Mouse (Mus musculus) gastrocnemius, postnatal 36 days (tissue): ENCODE measurements around the gene Gm9837. TPM values are rescaled to one million over a fixed set of nuclear protein-coding genes. Genes with fewer than 3 reads are reported as not detected.
A peak's percentile ranks its signal among the peaks of the same experiment; 100 is the strongest.

Experiments used
- DNase-seq, 2 experiments: peaks; one replicate each; pipeline ENCODE4 v3.0.0; 2022
- intact Hi-C: fragments of 180-260 bp; cut with DNase I; formaldehyde crosslinking; loops from one replicate; pipeline ENCODE4 v1.15.1; 2025
- long read RNA-seq, 2 experiments: library from polyadenylated mRNA; stranded (forward); transcript quantifications; one replicate each; pipeline ENCODE4 v2.0.0; 2021
- total RNA-seq, 2 experiments: library from RNA; stranded (reverse); gene quantifications; 2 replicates each; pipeline ENCODE4 v1.2.3; 2021

Gene Gm9837
- total RNA-seq = not detected
- long read RNA-seq, experiment 1 = 0 reads
- long read RNA-seq, experiment 2 = 0 reads

DNA sequence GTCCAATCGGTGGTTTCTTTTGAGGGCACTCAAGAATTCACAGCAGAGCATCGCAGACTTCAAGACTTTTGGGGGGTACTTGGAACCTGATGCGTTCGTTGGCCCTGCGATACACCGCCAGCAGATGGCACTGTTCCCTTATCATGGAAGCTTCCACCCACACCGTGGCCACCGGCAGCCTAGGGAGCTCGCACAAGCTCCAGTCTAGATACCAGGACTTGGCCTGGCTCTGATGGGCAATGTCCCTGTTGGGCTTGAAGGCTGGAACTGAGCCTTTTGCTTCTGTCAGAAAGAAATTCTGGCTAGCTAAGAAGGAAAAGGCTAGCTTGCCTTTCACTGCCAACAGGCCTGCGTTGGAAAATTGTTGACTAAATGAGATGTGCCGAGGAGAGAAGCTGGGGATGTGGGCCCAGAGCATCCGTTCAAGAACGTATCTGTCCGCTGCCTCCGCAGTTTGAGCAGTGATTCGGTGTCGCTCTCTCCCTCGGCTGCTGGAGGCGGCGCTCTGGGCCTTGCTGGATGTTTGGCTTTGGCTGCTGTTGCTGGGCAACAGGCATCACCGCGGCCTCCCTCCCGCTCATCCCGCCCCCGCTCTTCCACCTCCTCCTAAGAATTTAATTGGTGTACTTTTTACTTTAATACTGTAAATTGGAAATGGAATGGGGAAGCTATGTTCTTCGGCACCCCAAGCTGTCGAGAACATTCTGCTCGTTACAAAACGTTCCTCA is at the start of gene Gm9837:
Gene Gm9837 (minus strand): TSS at position 512 of the 728 bp plus-strand sequence.
- intact Hi-C loops = loop anchor here (2.0 to 10.0 kb wide), 4 partner anchors 52 to 265 kb away; partner anchors contain the start of gene Kif3a
- DNase-seq = peak; percentile 85 to 88

DNA sequence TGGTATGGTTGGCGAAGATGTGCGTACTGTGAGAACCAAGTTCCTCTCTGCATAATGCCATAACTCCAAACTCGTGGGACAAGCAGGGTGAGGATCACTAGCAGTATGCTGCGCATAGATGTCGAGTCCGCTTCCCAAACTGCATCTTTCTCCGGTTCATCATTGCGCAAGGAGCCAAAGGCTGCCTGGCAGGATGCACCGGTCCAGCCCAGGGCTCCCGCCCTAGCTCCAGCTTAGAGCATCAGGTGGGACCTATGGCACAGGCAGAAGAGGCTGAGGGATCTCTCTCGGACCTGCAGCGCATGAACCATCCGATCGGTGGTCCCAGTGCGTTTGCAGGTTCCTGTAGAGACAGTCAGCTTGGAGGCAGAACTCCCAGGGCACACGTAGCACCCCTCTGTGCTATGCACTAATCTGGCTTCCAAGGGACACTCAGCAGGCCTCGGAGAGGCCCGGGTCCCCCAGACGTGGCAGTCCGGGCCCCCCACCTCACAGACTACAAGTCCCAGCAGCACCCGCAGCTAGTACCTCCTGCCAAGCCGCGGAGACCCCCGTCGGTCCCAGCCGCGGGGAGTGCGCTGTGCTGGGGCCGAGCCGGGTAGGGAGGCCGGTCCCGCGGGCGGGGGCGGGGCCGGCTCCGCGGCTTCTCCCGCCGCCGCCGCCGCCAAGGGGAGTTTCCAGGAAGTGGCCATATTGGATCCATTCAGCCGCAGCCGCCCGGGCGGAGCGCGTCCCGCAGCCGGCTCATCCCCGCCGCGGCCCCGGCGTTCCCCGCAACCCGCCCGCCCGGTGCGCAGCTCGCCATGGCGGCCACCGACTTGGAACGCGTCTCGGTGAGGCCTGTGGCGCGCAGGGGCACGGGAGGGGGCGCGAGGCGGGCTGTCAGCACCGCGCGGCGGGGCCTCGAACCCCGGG is 49.2 kb upstream of the Gm9837 start, which contains the start of gene Sept8:
Gene Sept8 (plus strand): TSS at position 51 of the 915 bp plus-strand sequence.
- intact Hi-C loops = loop anchor here (5.0 kb wide), 1 partner anchor 47 kb away; the partner anchor contains the start of gene Gm9837
- DNase-seq = peak; percentile 46 to 64

- no peak for DNase-seq
- intact Hi-C loops = no loop called here
Observed at GRCm38 (mm10) chr11:53518759-53519158, 48.5 kb upstream of the Gm9837 start.

- no peak for DNase-seq
- intact Hi-C loops = no loop called here
Observed at GRCm38 (mm10) chr11:53516775-53517627, 46.7 kb upstream of the Gm9837 start.

DNA sequence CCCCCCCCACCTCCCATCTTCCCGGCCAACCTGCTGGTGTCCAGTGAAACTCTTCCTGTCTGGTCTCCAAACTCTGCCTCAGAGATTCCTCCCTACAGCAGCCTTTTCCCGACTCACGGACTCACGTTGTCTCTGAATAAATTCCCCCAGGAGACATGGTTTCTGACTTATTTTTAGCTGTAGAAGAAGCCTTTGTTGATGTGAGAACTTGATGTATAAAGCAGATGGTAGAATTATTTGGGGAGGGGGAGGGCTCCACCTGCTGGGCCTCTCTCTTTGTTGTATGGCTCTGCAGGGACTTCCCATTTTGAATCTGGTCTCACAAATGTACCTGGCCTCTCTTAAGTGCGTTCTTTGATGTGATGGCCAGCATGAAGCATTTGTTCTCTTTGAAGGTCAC is 40.1 kb upstream of the Gm9837 start:
- no peak for DNase-seq
- intact Hi-C loops = no loop called here

- peak in 1 of 2 experiments; percentile 28 for DNase-seq
- intact Hi-C loops = no loop called here
Observed at GRCm38 (mm10) chr11:53508591-53508990, 38.3 kb upstream of the Gm9837 start.

DNA sequence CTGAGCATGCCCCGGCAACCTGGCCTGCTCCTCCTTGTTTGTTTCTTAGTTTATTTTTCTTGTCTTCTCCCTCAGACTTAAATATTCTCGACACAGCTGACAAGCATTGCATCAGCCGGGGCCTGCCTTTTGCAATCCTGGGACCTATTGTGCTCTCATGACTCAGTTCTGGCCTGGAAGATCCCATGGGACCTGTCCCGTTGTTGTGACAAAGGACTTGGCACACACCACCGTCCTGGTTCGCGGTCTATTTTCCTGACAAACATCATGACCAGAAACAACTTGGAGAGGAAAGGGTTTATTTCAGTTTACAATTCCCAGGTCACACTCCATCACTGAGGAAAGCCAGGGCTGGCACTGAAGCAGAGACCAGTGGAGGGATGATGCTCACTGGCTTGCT is 37.9 kb upstream of the Gm9837 start:
- DNase-seq = peak; percentile 67 to 69
- intact Hi-C loops = no loop called here

- DNase-seq = no peak
- intact Hi-C loops = no loop called here
Observed at GRCm38 (mm10) chr11:53507098-53507805, 37.0 kb upstream of the Gm9837 start.

- intact Hi-C loops = no loop called here
- DNase-seq = no peak
Observed at GRCm38 (mm10) chr11:53505026-53505663, 34.9 kb upstream of the Gm9837 start.

DNA sequence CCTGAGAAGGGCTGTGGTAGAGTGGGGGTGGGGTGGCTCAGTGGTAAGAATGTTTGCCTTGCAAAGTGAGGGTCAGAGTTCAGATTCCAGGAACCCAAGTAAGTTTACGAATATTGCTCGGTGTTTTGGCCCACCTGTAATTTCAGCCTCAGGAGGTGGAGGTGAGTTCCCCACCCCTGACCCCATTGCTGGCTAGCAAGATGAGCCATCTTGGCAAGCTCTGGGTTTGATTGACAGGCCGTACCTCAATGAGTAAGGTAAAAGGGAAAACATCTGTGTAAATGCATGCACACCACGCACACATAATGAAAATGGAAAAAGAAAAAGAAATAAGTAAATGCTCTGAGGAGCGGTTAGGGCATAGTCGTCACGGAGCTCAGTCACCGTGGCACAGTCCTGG is 34.1 kb upstream of the Gm9837 start:
- no peak for DNase-seq
- intact Hi-C loops = no loop called here

DNA sequence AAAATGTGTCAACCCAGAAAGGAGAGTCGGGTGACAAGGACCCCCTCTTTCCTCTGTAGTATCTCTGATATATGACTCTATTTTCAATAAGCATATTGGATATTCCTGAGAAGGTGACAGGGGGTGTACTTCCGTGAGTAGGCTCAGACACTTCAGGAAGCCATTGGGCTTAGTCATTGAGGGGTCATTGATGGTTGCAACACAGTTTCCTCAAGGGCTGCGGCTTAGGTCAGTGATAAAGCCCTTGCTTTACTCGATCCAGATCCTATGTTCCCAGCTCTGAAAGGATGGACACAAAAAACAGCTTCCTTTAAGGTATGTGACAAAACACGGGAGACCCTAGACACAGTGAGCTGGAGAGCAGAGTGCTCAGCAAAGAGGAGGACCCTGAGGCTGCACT is 33.5 kb upstream of the Gm9837 start:
- intact Hi-C loops = no loop called here
- no peak for DNase-seq

- intact Hi-C loops = no loop called here
- no peak for DNase-seq
Observed at GRCm38 (mm10) chr11:53502039-53502765, 31.9 kb upstream of the Gm9837 start.

DNA sequence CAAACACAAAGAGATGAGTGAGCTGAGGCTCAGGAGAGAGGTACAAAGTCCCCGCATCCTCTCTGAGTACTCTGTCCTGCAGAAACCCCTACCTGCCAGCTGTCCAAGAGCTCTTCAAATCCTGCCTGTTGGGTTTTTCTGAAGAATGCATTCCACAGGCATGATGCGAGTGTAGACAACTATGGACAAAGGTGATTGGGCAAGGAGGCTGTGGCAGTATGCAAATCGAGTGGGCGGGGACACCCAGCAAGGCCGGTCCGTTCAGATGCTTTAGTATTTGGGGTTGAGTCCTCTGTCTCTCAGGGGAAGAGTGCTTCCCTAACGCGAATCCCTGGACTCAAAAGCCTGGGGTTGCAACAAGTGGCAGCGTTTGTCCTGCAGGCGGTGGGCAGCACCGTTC is 30.3 kb upstream of the Gm9837 start:
- intact Hi-C loops = no loop called here
- DNase-seq = no peak

DNA sequence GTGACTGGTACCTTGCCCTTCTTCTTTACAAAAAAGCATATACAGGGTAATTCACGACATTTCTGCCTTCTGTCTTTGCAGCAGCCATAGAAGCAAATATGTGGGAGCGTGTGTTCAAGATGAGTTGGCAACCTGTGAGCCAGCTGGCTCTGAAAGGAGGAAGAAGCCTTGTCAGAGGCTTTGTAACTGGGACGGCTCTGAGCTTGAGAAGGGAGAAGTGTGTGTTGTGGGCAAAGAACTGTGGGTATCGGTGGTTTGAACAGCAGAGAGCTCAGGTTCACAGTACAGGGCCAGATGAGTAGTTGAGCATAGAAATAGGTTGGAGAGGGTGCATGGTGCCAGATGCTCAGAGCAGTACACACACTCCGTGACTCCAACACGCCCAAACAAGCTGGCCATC is 26.7 kb upstream of the Gm9837 start:
- DNase-seq = no peak
- intact Hi-C loops = no loop called here

DNA sequence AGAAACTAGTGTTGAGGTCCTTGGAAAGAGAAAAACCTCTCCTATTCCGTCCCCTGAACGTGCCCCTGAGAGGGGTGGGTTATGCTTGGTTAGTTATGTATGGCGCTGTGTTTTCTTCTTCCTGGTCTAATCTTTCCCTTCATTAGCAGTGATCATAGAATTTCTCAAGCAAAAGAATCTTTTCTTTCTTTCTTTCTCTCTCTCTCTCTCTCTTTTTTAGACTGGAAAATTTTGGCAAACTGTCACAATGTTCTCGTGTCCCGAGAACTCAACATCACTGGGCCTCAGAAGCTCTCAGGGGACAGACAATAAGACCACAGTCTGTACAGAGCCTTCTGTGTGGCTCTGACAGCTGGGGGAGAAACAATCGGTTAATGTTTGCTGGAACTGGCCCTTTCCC is 25.1 kb upstream of the Gm9837 start:
- intact Hi-C loops = no loop called here

GRCm38 (mm10) chr11:53493243-53493955 is 23.1 kb upstream of the Gm9837 start:
- intact Hi-C loops = no loop called here
- no peak for DNase-seq

More for the DNA sequence above, 25.1 kb upstream of the Gm9837 start:
- DNase-seq = no peak

GRCm38 (mm10) chr11:53491954-53492401 is 21.7 kb upstream of the Gm9837 start:
- DNase-seq = no peak
- intact Hi-C loops = no loop called here

GRCm38 (mm10) chr11:53489421-53489820 is 19.1 kb upstream of the Gm9837 start:
- intact Hi-C loops = no loop called here
- DNase-seq = no peak
